Mouse (Mus musculus): ENCODE results near the gene Iqgap2.

- TF ChIP-seq CTCF (IDR thresholded peaks at IDR 0.05; ENCODE audit: insufficient read depth, low read length) (no peak), POLR2A (IDR thresholded peaks at IDR 0.05; ENCODE audit: borderline replicate concordance, extremely low read depth, low read depth, low read length) (no peak)
Observed at GRCm38 (mm10) chr13:95841946-95842345, 49.8 kb downstream of the Iqgap2 start.
